ENCODE assay signal across 9 mouse cellular contexts in the genomic region with DNA sequence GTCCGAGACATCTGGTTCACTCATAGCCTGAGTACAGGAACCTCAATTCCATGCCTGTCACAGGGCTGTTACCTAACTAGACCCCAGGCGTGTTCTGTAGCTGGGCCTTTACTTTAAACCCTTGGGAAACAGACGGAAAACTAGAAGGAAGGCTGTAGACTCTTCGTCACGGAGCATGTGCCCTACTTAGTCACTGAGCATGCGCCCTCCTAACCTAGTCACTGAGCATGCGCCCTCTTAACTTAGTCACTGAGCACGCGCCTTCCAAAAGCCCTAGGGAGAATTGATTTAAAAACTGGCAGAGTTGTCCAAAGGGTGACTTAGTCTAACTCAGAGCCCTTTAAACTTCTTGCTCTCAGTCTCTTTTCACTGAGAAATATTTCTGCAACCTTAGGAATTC. TPM values are rescaled to one million over a fixed set of nuclear protein-coding genes. Genes with fewer than 3 reads are reported as not detected.
A peak's percentile ranks its signal among the peaks of the same experiment; 100 is the strongest.
DNase-seq lines count a peak whose midpoint lies in the region; ATAC-seq and TF ChIP-seq lines count a peak whose summit lies in the region.
"Had no signal": no experiment of that assay in that cellular context is flagged by ENCODE, and none has a peak within 500 bp of the region (broad histone marks: within the 10 kb centered on the region; RNA-seq: fewer than 3 reads in every experiment).

A gene (plus strand): TSS at position 346 of the 400 bp plus-strand sequence.

- 84% methylated on average over 9 of the region's 9 CpGs for WGBS in kidney, embryonic 16.5 days
- WGBS in embryonic facial prominence, embryonic 14.5 days = 84% methylated on average over 9 of the region's 9 CpGs
- 91% methylated on average over 9 of the region's 9 CpGs for WGBS in intestine, embryonic 14.5 days

- no peak for ATAC-seq in kidney, embryonic 16.5 days (ENCODE audit: low FRiP score, low TSS enrichment)
- no peak for ATAC-seq in embryonic facial prominence, embryonic 14.5 days (ENCODE audit: low read depth)
- no peak for ATAC-seq in intestine, embryonic 14.5 days (replicated peaks; ENCODE audit: low FRiP score, low TSS enrichment, low read depth)
- ATAC-seq: Patski had no signal

- TF ChIP-seq POLR2A in myocyte (IDR thresholded peaks at IDR 0.05; ENCODE audit: insufficient read length, low read depth) = no peak

- H3K27ac ChIP-seq in kidney, embryonic 16.5 days (ENCODE audit: low read length) = no peak within 1 kb of the TSS
- no peak within 1 kb of the TSS for H3K27ac ChIP-seq in embryonic facial prominence, embryonic 14.5 days (replicated peaks; ENCODE audit: low read depth, low read length)
- H3K27ac ChIP-seq in intestine, embryonic 14.5 days (ENCODE audit: low read depth) = no peak within 1 kb of the TSS

- H3K4me2 ChIP-seq in kidney, embryonic 16.5 days (replicated peaks; ENCODE audit: low read depth, low read length) = peak within 1 kb of the TSS; percentile 77
- H3K4me2 ChIP-seq in embryonic facial prominence, embryonic 14.5 days (ENCODE audit: low read depth, low read length) = peak within 1 kb of the TSS; percentile 93
- peak within 1 kb of the TSS; percentile 81 for H3K4me2 ChIP-seq in intestine, embryonic 14.5 days (ENCODE audit: low read length)
- H3K4me2 ChIP-seq in myocyte (ENCODE audit: low read depth) = peak within 1 kb of the TSS; percentile 81

- H3K9ac ChIP-seq in kidney, embryonic 16.5 days (replicated peaks; ENCODE audit: low read length) = peak within 1 kb of the TSS; percentile 61
- peak within 1 kb of the TSS; percentile 67 for H3K9ac ChIP-seq in embryonic facial prominence, embryonic 14.5 days (ENCODE audit: low read depth, low read length)
- H3K9ac ChIP-seq in intestine, embryonic 14.5 days (ENCODE audit: low read length) = peak within 1 kb of the TSS; percentile 35

- H3ac ChIP-seq in myocyte (ENCODE audit: control insufficient read depth, insufficient read length) = no peak within 1 kb of the TSS

- H3K27me3 ChIP-seq in kidney, embryonic 16.5 days (ENCODE audit: insufficient read depth, low read length) = no peaks in the 10 kb centered on the region
- H3K27me3 ChIP-seq in embryonic facial prominence, embryonic 14.5 days (replicated peaks; ENCODE audit: control insufficient read depth, insufficient read depth, low read length) = peaks cover 21% of the 10 kb centered on the region; the same call in 1 of the 2 replicates
- 0 out of 2 replicates have a peak, but pooled peaks cover 8% of the 10 kb centered on the region for H3K27me3 ChIP-seq in intestine, embryonic 14.5 days (replicated peaks; ENCODE audit: control insufficient read depth, insufficient read depth, low read length)
- peaks cover 16% of the 10 kb centered on the region for H3K27me3 ChIP-seq in myocyte (ENCODE audit: control insufficient read depth, insufficient read depth, insufficient read length)

- no peaks in the 10 kb centered on the region for H3K9me3 ChIP-seq in kidney, embryonic 16.5 days (ENCODE audit: low read length)
- no peaks in the 10 kb centered on the region for H3K9me3 ChIP-seq in embryonic facial prominence, embryonic 14.5 days (ENCODE audit: control insufficient read depth, low read length)
- no peaks in the 10 kb centered on the region for H3K9me3 ChIP-seq in intestine, embryonic 14.5 days (ENCODE audit: control insufficient read depth, low read length)

- H3K4me1 ChIP-seq in kidney, embryonic 16.5 days (ENCODE audit: insufficient read depth, low read length) = peaks cover 10% of the 10 kb centered on the region
- no peaks in the 10 kb centered on the region; the same call in 1 of the 2 replicates for H3K4me1 ChIP-seq in embryonic facial prominence, embryonic 14.5 days (ENCODE audit: control insufficient read depth, insufficient read depth, low read length)
- 0 out of 2 replicates have a peak, but pooled peaks cover 3% of the 10 kb centered on the region for H3K4me1 ChIP-seq in intestine, embryonic 14.5 days (replicated peaks; ENCODE audit: control insufficient read depth, insufficient read depth, low read length)

- DNase-seq in kidney, postnatal 10 days = no peak
- DNase-seq in embryonic facial prominence, embryonic 14.5 days (ENCODE audit: low spot score) = no peak
- no peak for DNase-seq in intestine, embryonic 14.5 days (ENCODE audit: low spot score)
- DNase-seq in adrenal gland, adult (ENCODE audit: inconsistent age in 2 of 2, low spot score in 1 of 2) = no peak
- DNase-seq in frontal cortex, adult 2 months (ENCODE audit: extremely low spot score in 1 of 2, low spot score in 1 of 2) = no peak
- DNase-seq in ovary, adult 18-20 months (ENCODE audit: low spot score) = no peak

- peak within 1 kb of the TSS; percentile 50 for H3K4me3 ChIP-seq in kidney, embryonic 16.5 days (ENCODE audit: low read length)
- H3K4me3 ChIP-seq in embryonic facial prominence, embryonic 14.5 days (ENCODE audit: low read depth, low read length) = peak within 1 kb of the TSS; percentile 53
- peak within 1 kb of the TSS; percentile 51 for H3K4me3 ChIP-seq in intestine, embryonic 14.5 days (ENCODE audit: low read depth, low read length)
- no peak within 1 kb of the TSS for H3K4me3 ChIP-seq in myocyte

- H3K79me2 ChIP-seq in myocyte (ENCODE audit: control insufficient read depth, insufficient read depth) = no peaks in the 10 kb centered on the region

- H3K36me3 ChIP-seq in kidney, embryonic 16.5 days (ENCODE audit: insufficient read depth, low read length) = no peaks in the 10 kb centered on the region
- no peaks in the 10 kb centered on the region for H3K36me3 ChIP-seq in embryonic facial prominence, embryonic 14.5 days (ENCODE audit: control insufficient read depth, insufficient read depth, low read length)
- H3K36me3 ChIP-seq in intestine, embryonic 14.5 days (ENCODE audit: control insufficient read depth, insufficient read depth, low read length) = no peaks in the 10 kb centered on the region
- H3K36me3 ChIP-seq in myocyte (ENCODE audit: control insufficient read depth, insufficient read depth) = no peaks in the 10 kb centered on the region

TF ChIP-seq in myocyte, 11 proteins besides CTCF, POLR2A, EP300 and RAD21:
- TF ChIP-seq CEBPB (IDR thresholded peaks at IDR 0.05; ENCODE audit: insufficient read depth, poor library complexity, severe bottlenecking) (no peak), REST (IDR thresholded peaks at IDR 0.05; ENCODE audit: insufficient read depth, insufficient read length) (no peak), MYOG (IDR thresholded peaks at IDR 0.05; ENCODE audit: control insufficient read depth in 1 of 3, insufficient read depth in 1 of 3, insufficient read length in 2 of 3, low read depth in 2 of 3) (no peak)
TF ChIP-seq in myocyte: peak in this region for 0.

RNA-seq across cellular contexts. Expression of the gene that starts here (rescaled TPM):
- polyA plus RNA-seq in kidney, embryonic 16.5 days (2015; fragmentation: Nextera tagmentation; extraction: Ambion mirVana) = 8.1 TPM in 2 replicates
- 9.1 and 9.8 TPM in 2 replicates for polyA plus RNA-seq in embryonic facial prominence, embryonic 14.5 days (2014; fragmentation: Nextera tagmentation; extraction: Ambion mirVana)
- polyA plus RNA-seq in intestine, embryonic 14.5 days (2014; fragmentation: Nextera tagmentation; extraction: Ambion mirVana) = 6.4 and 7.0 TPM in 2 replicates
- 0.19 TPM for polyA plus RNA-seq in myocyte (2012; fragmentation: generic; extraction: Trizol)
- polyA plus RNA-seq in frontal cortex, adult 2 months (2012; rRNA removed) = 1.6 and 1.9 TPM in 2 replicates
